Mouse (Mus musculus) thymus, postnatal 0 days (tissue): Measurements from ENCODE around the gene Tgm5. TPM values are rescaled to one million over a fixed set of nuclear protein-coding genes. Genes with fewer than 3 reads are reported as not detected.
"Not testable (repeated sequence)": the region's sequence is repeated elsewhere in the genome, so short reads cannot be mapped to it uniquely, and the experiment has no call there.

Experiments used
- DNase-seq: peaks from one replicate; pipeline ENCODE4 v3.0.0-alpha.2; 2015; ENCODE audit warnings: low spot score
- polyA plus RNA-seq: library from polyadenylated mRNA; unstranded; fragments of >200 nt; fragmentation: Nextera tagmentation; extraction: Ambion mirVana; gene quantifications from 2 replicates; pipeline ENCODE4 v1.2.1, GENCODE M21; 2015

Tgm5 gene
- polyA plus RNA-seq = 0.31 and 0.42 TPM in 2 replicates

- no peak for DNase-seq
Measured at GRCm38 (mm10) chr2:121085480-121086185, at the start of gene Tgm5. Gene Tgm5, minus strand, starts transcription at chr2:121085841.

GRCm38 (mm10) chr2:121132822-121133221 lies 47.2 kb upstream of the Tgm5 start:
- no peak for DNase-seq

- DNase-seq = no peak
Measured at GRCm38 (mm10) chr2:121128865-121129620, 43.4 kb upstream of the Tgm5 start.

- no peak for DNase-seq
Measured at GRCm38 (mm10) chr2:121127536-121127935, 41.9 kb upstream of the Tgm5 start.

GRCm38 (mm10) chr2:121126302-121126701 lies 40.7 kb upstream of the Tgm5 start:
- DNase-seq = not testable (repeated sequence)

- DNase-seq = no peak
Measured at GRCm38 (mm10) chr2:121119260-121119659, 33.6 kb upstream of the Tgm5 start.

GRCm38 (mm10) chr2:121115418-121115817 lies 29.8 kb upstream of the Tgm5 start:
- no peak for DNase-seq

- DNase-seq = no peak
Measured at GRCm38 (mm10) chr2:121109695-121110094, 24.1 kb upstream of the Tgm5 start, which contains the start of gene Tgm7. Gene Tgm7, minus strand, starts transcription at chr2:121109795.

- DNase-seq = no peak
Measured at GRCm38 (mm10) chr2:121105940-121106339, 20.3 kb upstream of the Tgm5 start.

GRCm38 (mm10) chr2:121102051-121102450 lies 16.4 kb upstream of the Tgm5 start:
- peak; percentile 68 for DNase-seq

GRCm38 (mm10) chr2:121089751-121090150 lies 4.1 kb upstream of the Tgm5 start:
- DNase-seq = no peak

GRCm38 (mm10) chr2:121088507-121088906 lies 2.9 kb upstream of the Tgm5 start:
- DNase-seq = no peak

GRCm38 (mm10) chr2:121082626-121083025 lies 3.0 kb downstream of the Tgm5 start:
- DNase-seq = no peak

GRCm38 (mm10) chr2:121074747-121075146 lies 10.9 kb downstream of the Tgm5 start:
- no peak for DNase-seq

- no peak for DNase-seq
Measured at GRCm38 (mm10) chr2:121071871-121072270, 13.8 kb downstream of the Tgm5 start.

GRCm38 (mm10) chr2:121069506-121069905 lies 16.1 kb downstream of the Tgm5 start:
- no peak for DNase-seq

GRCm38 (mm10) chr2:121067116-121067515 lies 18.5 kb downstream of the Tgm5 start:
- DNase-seq = peak; percentile 70

GRCm38 (mm10) chr2:121061315-121061714 lies 24.3 kb downstream of the Tgm5 start:
- no peak for DNase-seq

GRCm38 (mm10) chr2:121057997-121058396 lies 27.6 kb downstream of the Tgm5 start:
- no peak for DNase-seq

- no peak for DNase-seq
Measured at GRCm38 (mm10) chr2:121055915-121056314, 29.7 kb downstream of the Tgm5 start.

GRCm38 (mm10) chr2:121054060-121054459 lies 31.6 kb downstream of the Tgm5 start:
- DNase-seq = no peak

- no peak for DNase-seq
Measured at GRCm38 (mm10) chr2:121052176-121052575, 33.5 kb downstream of the Tgm5 start.

- no peak for DNase-seq
Measured at GRCm38 (mm10) chr2:121045653-121046052, 40.0 kb downstream of the Tgm5 start.
